Mouse (Mus musculus): Measurements from ENCODE around the gene Errfi1.

Gene Errfi1

GRCm38 (mm10) chr4:150915181-150915906 lies 61.6 kb downstream of the Errfi1 start:
- DNase-seq (ENCODE audit: low spot score in 2 of 2): no peak

GRCm38 (mm10) chr4:150917336-150918027 lies 63.8 kb downstream of the Errfi1 start:
- no peak for DNase-seq (ENCODE audit: low spot score in 2 of 2)

All from right cerebral cortex, postnatal 10 days (tissue).